In the genomic region with DNA sequence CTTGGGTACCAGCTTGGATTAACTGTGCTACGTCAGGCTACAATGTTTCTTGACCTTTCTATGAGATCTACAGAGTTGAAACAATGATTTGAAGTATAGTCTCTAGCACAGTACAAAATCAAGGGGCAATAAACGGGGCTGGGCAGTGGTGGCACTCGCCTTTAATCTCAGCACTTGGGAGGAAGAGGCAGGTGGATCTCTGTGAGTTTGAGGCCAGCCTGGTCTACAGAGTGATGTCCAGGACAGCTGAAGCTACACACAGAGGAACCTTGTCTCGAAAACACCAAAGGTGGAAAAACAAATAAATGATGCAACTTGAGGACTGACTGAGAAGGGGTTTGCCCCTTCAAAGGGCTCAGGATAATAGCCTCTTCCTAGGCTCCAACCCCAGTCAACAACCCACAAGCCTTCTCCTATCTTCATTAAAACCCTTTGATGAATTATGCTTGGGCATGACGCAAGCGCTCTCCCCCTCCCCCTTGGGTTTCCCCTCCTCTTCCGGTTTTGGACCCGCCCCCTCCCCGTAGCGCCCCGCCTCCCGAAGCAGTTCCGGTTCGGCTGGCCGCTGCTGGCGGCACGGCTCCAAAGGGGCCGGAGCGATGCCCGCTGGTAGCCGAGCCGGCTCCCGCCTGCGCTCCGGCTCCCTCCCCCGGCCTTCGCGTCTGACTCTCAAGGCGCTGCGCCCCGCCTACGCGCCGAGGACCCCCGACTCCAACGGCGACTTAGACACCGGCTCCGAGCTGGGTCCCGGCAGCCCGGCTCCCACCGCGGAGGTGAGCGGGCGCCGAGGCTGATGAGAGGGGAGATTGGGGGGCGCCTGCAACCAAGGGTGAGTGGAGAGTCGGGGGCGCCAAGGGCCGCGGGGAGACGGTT, we compare ENCODE assay signal across 8 mouse cellular contexts. TPM values are rescaled to one million over a fixed set of nuclear protein-coding genes. Genes with fewer than 3 reads are reported as not detected.
DNase-seq lines count a peak whose midpoint lies in the region; ATAC-seq lines count a peak whose summit lies in the region.

A gene (plus strand): TSS at position 524 of the 873 bp plus-strand sequence.

- peak within 1 kb of the TSS; percentile 85 for H3K9ac ChIP-seq in hindbrain, embryonic 14.5 days

- peak within 1 kb of the TSS; percentile 86 for H3K27ac ChIP-seq in hindbrain, embryonic 14.5 days

- peaks cover 19% of the 10 kb centered on the region for H3K4me1 ChIP-seq in hindbrain, embryonic 14.5 days (replicated peaks; ENCODE audit: control insufficient read depth, insufficient read depth, low read length)

- H3K27me3 ChIP-seq in hindbrain, embryonic 14.5 days (ENCODE audit: control insufficient read depth, insufficient read depth, low read length), result no peaks in the 10 kb centered on the region

- WGBS in hindbrain, embryonic 14.5 days, result 6% methylated on average over 52 of the region's 52 CpGs

- H3K4me3 ChIP-seq in hindbrain, embryonic 14.5 days (replicated peaks; ENCODE audit: low read length), result peak within 1 kb of the TSS; percentile 80

- DNase-seq in WW6 (ENCODE audit: low read depth, low spot score), result peak; percentile 66
- peak; percentile 83 to 88 for DNase-seq in cerebellum, postnatal 36 days
- DNase-seq in frontal cortex, postnatal 36 days (ENCODE audit: low spot score in 2 of 2), result peak; percentile 80 to 84
- DNase-seq in hindbrain, embryonic 14.5 days (ENCODE audit: low spot score), result peak; percentile 92
- peak; percentile 75 to 78 for DNase-seq in layer of hippocampus, postnatal 25 days (ENCODE audit: extremely low spot score in 1 of 2, low spot score in 1 of 2)
- peak; percentile 78 for DNase-seq in lung, postnatal 25 days (ENCODE audit: low spot score)
- DNase-seq in retina, adult 2 months (ENCODE audit: low read depth, low spot score), result peak; percentile 80
- peak; percentile 77 to 80 for DNase-seq in thymus, postnatal 36 days

- peak; percentile 89 for ATAC-seq in hindbrain, embryonic 14.5 days (ENCODE audit: low FRiP score)

- no peaks in the 10 kb centered on the region for H3K9me3 ChIP-seq in hindbrain, embryonic 14.5 days (ENCODE audit: control insufficient read depth, low read length)

- no peaks in the 10 kb centered on the region for H3K36me3 ChIP-seq in hindbrain, embryonic 14.5 days (replicated peaks; ENCODE audit: control insufficient read depth, insufficient read depth)

- peak within 1 kb of the TSS; percentile 66 for H3K4me2 ChIP-seq in hindbrain, embryonic 14.5 days (replicated peaks)

RNA-seq across cellular contexts. Expression of the gene that starts here (rescaled TPM):
- 22.7 and 27.8 TPM in 2 replicates for polyA plus RNA-seq in hindbrain, embryonic 14.5 days (2014; fragmentation: Nextera tagmentation; extraction: Ambion mirVana)
- 10 to 100 TPM; 77.5 to 83.4 TPM for total RNA-seq in layer of hippocampus, postnatal 25 days (2021)

Comparison
In these comparisons a context has a peak if more than half of its experiments do, and no peak if none do; other contexts are left out.
1. Peak in every context shown above with its lines: DNase-seq, ATAC-seq, H3K4me3 ChIP-seq and H3K27ac ChIP-seq.